Mouse (Mus musculus): ENCODE data around the gene Cdkn1b. TPM values are rescaled to one million over a fixed set of nuclear protein-coding genes. Genes with fewer than 3 reads are reported as not detected.
A peak's percentile ranks its signal among the peaks of the same experiment; 100 is the strongest.

Cdkn1b gene
- polyA plus RNA-seq, 2 experiments: 18.8 to 29.8 TPM

DNA sequence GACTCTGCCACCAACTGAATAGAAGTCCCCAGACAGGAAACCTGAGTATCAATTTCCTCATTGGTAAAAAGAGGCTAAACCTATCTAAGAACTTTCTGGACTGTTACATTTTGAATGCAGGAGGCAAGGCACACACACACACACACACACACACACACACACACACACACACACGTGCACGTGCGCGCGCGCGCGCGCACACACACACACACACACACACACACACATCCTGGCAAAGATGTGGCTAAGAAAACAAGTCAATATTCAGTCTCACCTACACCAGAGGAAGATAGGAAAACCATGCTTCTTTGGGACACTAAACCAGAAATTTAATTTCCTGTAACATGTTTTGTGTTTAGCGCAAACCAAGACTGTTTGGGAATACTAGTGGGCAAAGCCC lies 1.4 kb upstream of the Cdkn1b start:
- DNase-seq (ENCODE audit: low spot score) (no peak), ATAC-seq (ENCODE audit: low FRiP score, low read depth) (no peak)
- Histone ChIP-seq H3K9me3 (ENCODE audit: control insufficient read depth, low read length) (no peaks in the 10 kb centered on the region), H3K27me3 (ENCODE audit: control insufficient read depth, insufficient read depth, low read length) (no peaks in the 10 kb centered on the region), H3K4me1 (ENCODE audit: control insufficient read depth, insufficient read depth, low read length) (peaks cover 29% of the 10 kb centered on the region), H3K4me3 (replicated peaks; ENCODE audit: low read length) (no peak overlapping the region), H3K36me3 (ENCODE audit: control insufficient read depth, insufficient read depth, low read length) (peaks cover 6% of the 10 kb centered on the region; the same call in 1 of the 2 replicates), H3K27ac (replicated peaks; ENCODE audit: low read depth, low read length) (no peak overlapping the region), H3K9ac (ENCODE audit: low read depth, low read length, severe bottlenecking) (no peak overlapping the region), H3K4me2 (replicated peaks; ENCODE audit: low read depth, low read length, severe bottlenecking) (no peak overlapping the region)
- no peak for TF ChIP-seq POLR2A (IDR thresholded peaks at IDR 0.05; ENCODE audit: borderline replicate concordance, extremely low read depth, insufficient read depth, insufficient read length)
- 90% methylated on average over 10 of the region's 10 CpGs for WGBS

- ATAC-seq (ENCODE audit: low FRiP score, low read depth) (peak; percentile 42; the same call in 1 of the 2 replicates), DNase-seq (ENCODE audit: low spot score) (no peak)
- H3K9ac ChIP-seq (ENCODE audit: low read depth, low read length, severe bottlenecking): peak overlapping the region; percentile 87
- H3K36me3 ChIP-seq (ENCODE audit: control insufficient read depth, insufficient read depth, low read length): peaks cover 12% of the 10 kb centered on the region; the same call in 1 of the 2 replicates
- peak overlapping the region; percentile 88 for H3K4me2 ChIP-seq (replicated peaks; ENCODE audit: low read depth, low read length, severe bottlenecking)
- no peaks in the 10 kb centered on the region for H3K27me3 ChIP-seq (ENCODE audit: control insufficient read depth, insufficient read depth, low read length)
- whole genome bisulfite sequencing: 4% methylated on average over 37 of the region's 37 CpGs
- TF ChIP-seq POLR2A (IDR thresholded peaks at IDR 0.05; ENCODE audit: borderline replicate concordance, extremely low read depth, insufficient read depth, insufficient read length): no peak
- H3K9me3 ChIP-seq (ENCODE audit: control insufficient read depth, low read length): no peaks in the 10 kb centered on the region
- H3K27ac ChIP-seq (replicated peaks; ENCODE audit: low read depth, low read length): peak overlapping the region; percentile 94
- peak overlapping the region; percentile 84 for H3K4me3 ChIP-seq (replicated peaks; ENCODE audit: low read length)
- H3K4me1 ChIP-seq (ENCODE audit: control insufficient read depth, insufficient read depth, low read length): peaks cover 31% of the 10 kb centered on the region
Observed at GRCm38 (mm10) chr6:134919511-134920189, 551 bp upstream of the Cdkn1b start.

DNA sequence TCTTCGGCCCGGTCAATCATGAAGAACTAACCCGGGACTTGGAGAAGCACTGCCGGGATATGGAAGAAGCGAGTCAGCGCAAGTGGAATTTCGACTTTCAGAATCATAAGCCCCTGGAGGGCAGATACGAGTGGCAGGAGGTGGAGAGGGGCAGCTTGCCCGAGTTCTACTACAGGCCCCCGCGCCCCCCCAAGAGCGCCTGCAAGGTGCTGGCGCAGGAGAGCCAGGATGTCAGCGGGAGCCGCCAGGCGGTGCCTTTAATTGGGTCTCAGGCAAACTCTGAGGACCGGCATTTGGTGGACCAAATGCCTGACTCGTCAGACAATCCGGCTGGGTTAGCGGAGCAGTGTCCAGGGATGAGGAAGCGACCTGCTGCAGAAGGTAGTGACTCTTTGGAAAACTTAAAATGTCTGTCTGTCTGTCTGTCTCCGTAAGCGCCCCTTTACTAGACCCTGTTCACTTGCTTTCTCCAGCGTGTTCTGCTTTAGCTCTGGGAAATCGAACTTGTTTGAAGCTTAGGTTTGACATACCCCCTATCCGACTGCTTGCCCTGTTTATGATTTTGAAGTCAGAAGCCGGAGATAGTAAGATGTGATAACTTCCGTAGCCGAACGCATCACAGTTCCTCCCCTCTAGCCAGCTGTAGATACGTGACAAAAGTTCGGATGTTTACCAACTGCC lies 953 bp downstream of the Cdkn1b start:
- Histone ChIP-seq H3K4me2 (replicated peaks; ENCODE audit: low read depth, low read length, severe bottlenecking) (peak overlapping the region; percentile 66), H3K27ac (replicated peaks; ENCODE audit: low read depth, low read length) (peak overlapping the region; percentile 94), H3K36me3 (ENCODE audit: control insufficient read depth, insufficient read depth, low read length) (peaks cover 19% of the 10 kb centered on the region), H3K9ac (ENCODE audit: low read depth, low read length, severe bottlenecking) (peak overlapping the region; percentile 87), H3K4me3 (replicated peaks; ENCODE audit: low read length) (peak overlapping the region; percentile 84), H3K27me3 (ENCODE audit: control insufficient read depth, insufficient read depth, low read length) (no peaks in the 10 kb centered on the region), H3K9me3 (ENCODE audit: control insufficient read depth, low read length) (no peaks in the 10 kb centered on the region), H3K4me1 (ENCODE audit: control insufficient read depth, insufficient read depth, low read length) (peaks cover 30% of the 10 kb centered on the region)
- WGBS: under 1% methylated on average over 32 of the region's 32 CpGs
- DNase-seq (ENCODE audit: low spot score): peak; percentile 26
- no peak for TF ChIP-seq POLR2A (IDR thresholded peaks at IDR 0.05; ENCODE audit: borderline replicate concordance, extremely low read depth, insufficient read depth, insufficient read length)
- no peak for ATAC-seq (ENCODE audit: low FRiP score, low read depth)

GRCm38 (mm10) chr6:134921695-134922510 lies 1.7 kb downstream of the Cdkn1b start:
- no peaks in the 10 kb centered on the region for H3K9me3 ChIP-seq (ENCODE audit: control insufficient read depth, low read length)
- H3K4me1 ChIP-seq (ENCODE audit: control insufficient read depth, insufficient read depth, low read length): peaks cover 24% of the 10 kb centered on the region
- ATAC-seq (ENCODE audit: low FRiP score, low read depth) (no peak), DNase-seq (ENCODE audit: low spot score) (no peak)
- H3K4me3 ChIP-seq (replicated peaks; ENCODE audit: low read length): peak overlapping the region; percentile 84
- WGBS: 7% methylated on average over 20 of the region's 20 CpGs
- H3K36me3 ChIP-seq (ENCODE audit: control insufficient read depth, insufficient read depth, low read length): peaks cover 19% of the 10 kb centered on the region
- TF ChIP-seq POLR2A (IDR thresholded peaks at IDR 0.05; ENCODE audit: borderline replicate concordance, extremely low read depth, insufficient read depth, insufficient read length): no peak
- H3K4me2 ChIP-seq (replicated peaks; ENCODE audit: low read depth, low read length, severe bottlenecking): peak overlapping the region; percentile 66
- H3K27me3 ChIP-seq (ENCODE audit: control insufficient read depth, insufficient read depth, low read length): no peaks in the 10 kb centered on the region
- no peak overlapping the region for H3K27ac ChIP-seq (replicated peaks; ENCODE audit: low read depth, low read length)
- peak overlapping the region; percentile 87 for H3K9ac ChIP-seq (ENCODE audit: low read depth, low read length, severe bottlenecking)

Measured in limb, embryonic 14.5 days (tissue).